Mouse (Mus musculus) central nervous system, embryonic 18 days (tissue): ENCODE data around the gene Gpr75. TPM values are rescaled to one million over a fixed set of nuclear protein-coding genes. Genes with fewer than 3 reads are reported as not detected.

Source experiments
- polyA plus RNA-seq: library from polyadenylated mRNA; depleted of rRNA; stranded (reverse); fragments of >200 nt; gene quantifications from 2 replicates; pipeline ENCODE4 v1.2.3, GENCODE M21; 2012; rRNA removed

The Gpr75 gene
- 7.6 and 8.0 TPM in 2 replicates for polyA plus RNA-seq

GRCm38 (mm10) chr11:30885171-30885871 lies at the start of gene Gpr75, which contains the start of gene Asb3:
Gene Gpr75, plus strand, starts transcription at chr11:30885358.
Gene Asb3, plus strand, starts transcription at chr11:30885416.

Other genes starting within 250 kb of the Gpr75 start
- 15.4 and 20.8 TPM in 2 replicates for gene Acyp2, start 235.8 kb upstream of the Gpr75 start, polyA plus RNA-seq
- 36.4 and 39.4 TPM in 2 replicates for gene Psme4, start 113.6 kb upstream of the Gpr75 start, polyA plus RNA-seq
- 14.3 and 15.5 TPM in 2 replicates for gene Asb3, start 58 bp downstream of the Gpr75 start, polyA plus RNA-seq
- 23.7 and 26.4 TPM in 2 replicates for gene Erlec1, start 69.0 kb downstream of the Gpr75 start, polyA plus RNA-seq
- 15.8 and 16.9 TPM in 2 replicates for gene Chac2, start 101.0 kb downstream of the Gpr75 start, polyA plus RNA-seq